Mouse (Mus musculus) brain, embryonic 18.5 days (tissue): ENCODE results near the gene Mex3d.

Experiments
- DNase-seq: peaks from one replicate; pipeline ENCODE4 v3.0.0-alpha.2; 2012; ENCODE audit warnings: low read depth, low spot score

Gene Mex3d

DNA sequence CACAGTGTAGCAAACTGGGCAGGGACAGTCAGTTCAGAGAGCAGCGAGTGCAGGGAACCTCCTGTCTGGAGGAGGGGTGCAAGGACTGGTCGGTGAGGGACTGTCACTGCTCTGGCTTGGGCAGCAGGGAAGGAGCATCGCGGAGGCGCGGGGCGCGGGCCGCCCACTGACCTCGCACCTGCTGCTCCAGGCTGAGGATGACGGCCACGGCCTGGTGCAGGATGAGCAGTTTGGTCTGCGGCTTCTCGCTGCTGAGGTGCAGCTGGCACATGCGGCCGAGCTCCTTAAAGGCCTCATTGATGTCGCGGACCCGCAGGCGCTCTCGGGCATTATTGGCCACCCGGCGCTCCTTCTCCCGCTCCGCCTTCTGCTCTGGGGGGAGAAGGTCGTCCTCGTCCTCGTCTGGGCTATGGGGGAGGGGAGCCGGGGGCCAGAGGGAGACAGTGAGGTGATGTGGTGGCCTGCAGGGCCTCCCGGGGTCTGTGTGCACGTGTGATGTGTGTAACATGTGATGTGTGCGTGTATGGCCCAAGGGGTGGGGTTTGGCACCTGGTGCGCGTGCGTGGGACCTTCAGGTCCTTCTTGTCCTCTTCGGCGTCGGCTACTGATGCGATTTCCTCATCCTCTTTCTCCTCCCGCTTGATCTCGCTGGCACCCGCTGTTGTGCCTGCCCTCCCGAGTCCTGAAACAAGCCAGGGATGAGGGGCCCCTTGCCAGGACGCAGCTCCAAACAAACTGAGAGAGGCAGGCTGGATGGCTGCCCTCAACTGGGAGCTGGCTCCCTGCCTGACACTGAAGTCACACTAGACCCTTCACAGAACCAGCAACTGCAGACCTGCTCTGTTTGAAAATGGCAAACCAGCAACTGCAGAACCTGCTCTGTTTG lies 25.4 kb upstream of the Mex3d start:
- DNase-seq: no peak

- DNase-seq: no peak
These were observed 20.5 kb upstream of the Mex3d start for GRCm38 (mm10) chr10:80407924-80408323.

GRCm38 (mm10) chr10:80406684-80407501 lies 19.4 kb upstream of the Mex3d start, which contains the start of gene Uqcr11:
Uqcr11 (minus strand) TSS chr10:80406830.
- DNase-seq: peak; percentile 87

DNA sequence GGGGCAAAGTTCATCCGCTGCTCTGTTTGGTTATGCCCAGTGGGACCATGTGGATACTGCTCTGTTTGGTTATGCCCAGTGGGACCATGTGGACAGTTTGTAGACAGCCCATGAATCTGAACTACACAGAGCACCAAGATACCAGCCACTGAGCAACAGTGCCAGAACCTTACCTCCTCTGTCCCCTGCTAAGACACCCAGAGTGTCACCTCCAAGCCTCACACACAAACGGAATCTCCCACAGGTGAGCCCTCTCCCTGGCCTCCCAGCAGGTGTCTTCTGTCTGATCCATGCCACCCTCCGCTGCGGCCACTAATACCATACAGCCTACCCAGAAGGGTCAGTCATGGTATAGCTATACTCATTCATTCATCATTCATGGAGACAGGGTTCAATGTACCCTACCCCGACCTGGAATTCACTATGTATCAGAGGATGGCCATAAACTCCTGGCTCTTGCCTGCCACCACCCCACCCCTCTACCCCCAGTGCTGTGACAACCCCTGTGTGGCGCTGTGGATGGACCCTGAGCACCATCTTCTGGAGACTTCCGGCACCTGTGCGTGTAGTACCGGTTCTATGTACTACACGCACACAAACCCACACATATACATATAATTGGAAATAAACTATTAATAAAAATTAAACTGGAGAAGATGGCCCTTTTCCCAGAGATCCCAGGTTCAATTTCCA lies 18.2 kb upstream of the Mex3d start:
- no peak for DNase-seq

DNA sequence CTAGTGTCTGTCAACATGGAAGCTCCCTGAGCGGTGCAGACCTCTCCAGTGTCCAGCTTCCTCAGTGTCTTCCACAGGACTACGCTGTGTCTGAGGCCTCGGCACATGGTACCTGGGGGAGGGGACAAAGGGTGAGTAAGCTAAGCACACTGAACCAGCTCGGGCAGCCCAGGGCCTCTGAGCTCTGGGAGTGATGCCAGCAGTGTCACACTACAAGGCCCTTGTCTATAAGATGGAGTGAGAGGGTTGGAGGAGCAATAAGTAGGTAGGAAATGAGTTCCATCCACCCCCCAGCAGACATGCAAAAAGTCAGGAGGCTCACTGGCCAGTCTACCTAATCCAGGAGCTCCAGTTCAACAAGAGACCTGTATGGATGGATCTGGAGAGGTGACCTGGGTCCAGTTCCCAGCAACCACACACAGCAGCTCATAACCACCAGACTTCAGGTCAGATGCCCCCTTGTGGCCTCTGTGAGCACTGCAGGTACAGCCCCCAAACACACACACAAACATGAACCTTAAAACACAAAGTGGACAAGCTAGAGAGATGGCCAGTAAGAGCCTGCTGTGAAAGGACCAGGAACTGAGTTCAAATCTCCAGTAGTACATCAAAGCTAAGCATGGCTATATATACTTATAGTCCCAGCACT lies 15.7 kb upstream of the Mex3d start:
- no peak for DNase-seq

- DNase-seq: no peak
These were observed 13.3 kb upstream of the Mex3d start for GRCm38 (mm10) chr10:80400704-80401161.

DNA sequence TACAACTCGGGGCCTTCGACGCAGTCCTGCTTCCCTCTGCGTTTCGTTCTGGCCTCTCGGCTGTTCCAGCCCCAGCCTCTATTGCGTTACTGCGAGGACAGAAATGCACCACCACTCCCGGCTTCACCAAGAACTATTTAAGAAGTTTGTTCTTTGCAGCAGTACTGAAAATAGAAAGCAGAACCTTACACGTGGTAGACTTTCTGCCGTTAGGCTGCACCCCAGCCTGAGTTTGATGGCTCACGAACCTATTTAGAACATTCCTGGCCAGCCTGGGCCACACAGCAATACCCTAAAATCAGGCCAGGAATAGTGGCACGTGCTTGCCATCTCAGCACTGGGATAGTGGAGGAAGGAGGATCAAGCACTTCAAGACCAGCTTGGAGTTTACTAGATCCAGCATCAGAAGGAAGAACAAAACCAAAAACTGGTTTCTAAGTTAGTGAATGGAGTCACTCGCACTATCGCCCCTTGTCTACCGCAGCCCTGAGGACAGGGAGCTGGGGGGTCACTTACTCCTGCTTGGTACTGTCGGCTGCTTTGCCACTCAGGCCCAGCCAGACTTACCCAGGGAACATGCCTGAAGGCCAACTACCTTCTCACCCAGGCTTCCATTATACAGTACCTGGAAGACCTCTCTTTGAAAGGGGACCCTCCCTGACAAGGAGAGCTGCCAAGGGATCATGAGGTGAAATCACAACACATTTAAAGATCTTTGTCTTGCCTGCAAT lies 12.7 kb upstream of the Mex3d start:
- DNase-seq: no peak

DNA sequence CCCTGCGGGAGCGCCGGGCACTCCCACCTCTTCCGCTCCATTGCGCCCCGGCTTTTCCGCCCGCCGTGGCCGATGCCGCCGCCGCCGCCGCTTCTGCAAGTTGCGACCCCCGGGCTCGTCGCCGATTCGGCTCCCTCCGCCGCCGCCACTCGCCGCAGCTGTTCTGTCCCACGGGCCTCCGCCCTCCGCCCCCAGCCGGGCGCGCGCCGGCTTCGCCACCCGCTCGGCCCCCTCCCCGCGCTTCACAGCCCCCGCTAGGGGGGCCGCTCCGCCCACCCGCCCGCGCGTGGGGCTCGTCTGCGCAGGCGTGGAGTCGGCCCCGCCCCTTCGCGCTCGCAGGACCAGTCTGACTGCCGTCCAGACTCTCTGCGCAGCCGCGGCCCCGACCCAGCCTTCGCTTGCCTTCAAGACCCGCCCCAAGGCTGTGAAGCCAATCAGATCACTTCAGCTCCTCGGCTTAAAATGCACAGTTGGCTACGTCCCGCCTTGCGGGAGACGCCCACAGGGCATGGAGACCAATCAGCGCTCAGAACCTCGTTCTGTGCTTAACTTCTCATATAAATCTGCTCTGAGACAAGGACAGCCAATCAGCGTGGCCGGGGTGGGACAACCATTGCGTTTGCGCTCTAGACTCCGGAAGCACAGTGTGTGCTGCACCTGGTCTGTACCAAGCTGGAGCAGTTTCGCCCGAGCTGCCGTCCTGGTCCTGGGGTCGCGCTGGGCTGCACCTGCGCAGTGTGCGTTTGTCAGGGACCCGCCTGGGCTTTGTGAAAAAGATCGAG lies 11.9 kb upstream of the Mex3d start, which contains the start of gene Mbd3:
Mbd3 (minus strand) TSS at position 360 of the 782 bp plus-strand sequence.
- peak; percentile 100 for DNase-seq

DNA sequence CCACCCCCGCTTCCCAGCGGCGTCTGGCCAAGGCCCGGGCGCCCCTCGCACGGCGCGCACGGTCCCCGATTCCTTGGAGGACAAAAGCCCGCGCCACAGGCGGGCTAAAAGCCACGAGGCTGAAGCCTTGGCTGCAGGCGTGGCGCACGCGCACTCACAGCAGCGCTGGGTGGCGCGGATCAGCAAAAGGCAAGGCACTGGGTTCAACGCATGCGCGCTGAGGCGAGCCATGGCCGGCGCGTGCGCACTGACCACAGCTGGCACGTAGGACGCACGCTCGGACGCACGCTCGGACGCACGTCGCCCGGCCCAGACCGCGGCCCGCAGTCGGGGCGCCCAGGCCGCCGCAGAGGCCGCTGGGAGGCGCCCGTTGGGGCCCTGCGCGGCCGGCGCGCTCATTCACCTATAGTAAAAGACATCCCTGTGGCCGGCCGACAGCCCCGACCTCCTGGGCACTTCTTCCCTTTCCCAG lies 11.3 kb upstream of the Mex3d start:
- peak; percentile 96 for DNase-seq

- DNase-seq: no peak
These were observed 10.7 kb upstream of the Mex3d start for GRCm38 (mm10) chr10:80398174-80398535.

DNA sequence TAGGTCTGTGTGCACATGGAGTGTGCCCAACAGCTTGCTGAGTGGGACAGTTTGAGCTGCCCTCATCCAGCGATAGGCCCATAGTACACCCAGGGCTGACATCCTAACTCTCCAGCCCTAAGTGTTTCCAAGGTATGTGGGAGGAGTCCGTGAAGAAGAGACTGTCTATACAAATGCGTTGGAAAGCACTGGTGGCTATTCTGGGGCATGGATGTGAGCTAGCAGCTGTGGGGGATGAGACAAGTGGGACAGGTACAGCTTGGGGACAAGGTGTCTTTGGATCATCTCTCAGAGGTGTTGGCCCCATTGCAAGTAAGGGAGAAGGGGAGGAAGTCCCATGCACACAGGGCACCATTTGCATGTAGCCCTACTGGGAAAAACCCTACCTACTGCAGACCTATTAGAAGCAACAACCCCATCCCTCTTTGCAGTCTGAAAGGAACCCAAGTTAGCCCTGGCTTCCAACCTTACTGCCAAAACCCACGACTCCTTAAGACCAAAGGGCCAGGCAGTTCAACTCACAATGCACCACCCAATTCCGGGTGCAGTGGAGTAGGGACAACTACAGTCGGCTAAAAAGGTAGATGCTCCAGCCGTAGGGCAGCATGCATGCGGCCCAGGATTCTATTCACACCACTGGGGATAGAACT lies 10.2 kb upstream of the Mex3d start:
- DNase-seq: no peak

DNA sequence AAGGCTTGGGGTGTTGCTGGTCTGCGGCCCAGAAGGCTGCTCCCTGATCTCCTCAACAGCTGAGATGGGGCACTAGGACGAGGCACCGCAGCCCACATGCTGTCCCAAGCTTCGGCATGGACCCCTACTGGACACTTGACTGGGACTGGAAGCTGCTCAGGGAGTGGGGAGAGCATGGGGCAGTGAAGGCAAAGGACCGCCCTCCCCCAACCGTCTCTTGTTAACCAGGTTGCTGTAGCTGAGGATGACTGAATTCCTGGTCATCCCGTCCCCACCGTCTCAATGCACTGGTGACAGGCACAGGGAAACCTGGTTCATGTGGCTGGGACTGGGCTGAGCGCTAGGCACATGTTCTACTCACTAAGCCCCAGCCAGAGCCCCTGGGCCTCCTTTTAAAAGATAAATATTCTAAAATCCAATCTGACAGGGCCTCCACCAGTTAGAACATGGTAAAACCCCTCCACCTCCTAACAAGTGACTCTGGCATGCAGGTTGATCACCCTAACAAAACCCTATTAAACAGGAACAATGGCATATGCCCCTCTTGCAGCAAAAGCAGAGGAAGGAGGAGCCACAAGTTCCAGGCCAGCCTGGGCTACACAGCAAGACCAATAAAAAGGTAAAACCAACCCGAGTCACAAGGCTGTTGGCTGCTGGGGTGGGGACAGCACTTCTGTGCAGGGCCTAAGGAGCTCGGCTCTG lies 9.5 kb upstream of the Mex3d start:
- DNase-seq: no peak

DNA sequence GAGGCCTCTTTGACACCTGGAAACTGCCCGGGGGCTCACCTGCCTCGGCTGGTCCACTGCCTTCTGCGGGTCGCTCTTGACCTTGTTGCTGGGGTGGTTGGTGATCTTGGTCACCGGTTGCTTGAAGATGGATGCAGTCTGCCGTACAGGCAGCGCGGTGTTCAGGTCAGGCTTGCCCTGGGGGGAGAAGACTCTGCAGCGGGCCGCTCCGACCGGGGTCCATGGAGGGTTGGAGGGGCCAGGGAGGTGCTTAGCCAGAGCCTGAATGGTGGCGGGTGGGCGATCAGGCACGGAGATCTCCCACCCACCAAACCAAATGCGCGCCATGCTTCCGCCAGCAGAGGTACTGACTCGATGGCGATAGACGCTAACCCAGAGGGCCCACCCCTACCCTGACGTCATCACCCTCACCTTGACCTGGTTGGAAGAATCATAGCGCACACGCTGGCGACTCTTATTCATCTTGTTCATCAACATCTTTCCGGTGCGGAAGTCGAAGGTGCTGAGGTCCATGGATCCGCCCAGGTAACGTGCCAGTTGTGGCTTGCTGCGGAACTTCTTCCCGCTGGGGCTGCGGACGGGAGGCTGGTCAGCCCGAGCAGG lies 7.7 kb upstream of the Mex3d start:
- no peak for DNase-seq

DNA sequence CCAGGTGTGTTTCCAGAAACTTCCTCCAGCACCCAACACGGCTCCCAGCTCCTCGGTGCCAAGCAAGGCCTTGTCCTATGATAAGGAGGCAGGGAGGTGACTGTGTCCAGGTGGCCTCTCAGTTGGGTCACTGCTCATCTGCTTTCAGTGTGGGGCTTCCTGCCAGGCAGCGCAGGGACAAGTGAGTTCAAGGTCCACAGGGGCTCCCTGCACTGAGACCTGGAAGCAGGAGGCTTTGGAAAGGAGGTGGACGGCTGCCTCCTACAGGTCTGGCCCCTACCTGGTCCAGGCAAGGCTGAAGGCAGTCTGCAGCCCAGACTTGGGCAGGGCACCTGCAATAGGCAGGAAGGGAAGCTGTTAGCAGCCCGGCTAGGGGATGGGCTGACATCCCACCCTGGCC lies 5.2 kb upstream of the Mex3d start:
- no peak for DNase-seq

- no peak for DNase-seq
These were observed 3.2 kb upstream of the Mex3d start for GRCm38 (mm10) chr10:80390697-80391096.

- DNase-seq: no peak
These were observed 1.8 kb upstream of the Mex3d start for GRCm38 (mm10) chr10:80389185-80389708.

GRCm38 (mm10) chr10:80388731-80389130 lies 1.3 kb upstream of the Mex3d start:
- no peak for DNase-seq
